Mouse (Mus musculus) G1E (cell line): ENCODE results near the gene Slc35e3. TPM values are rescaled to one million over a fixed set of nuclear protein-coding genes. Genes with fewer than 3 reads are reported as not detected.
"Not testable (repeated sequence)": the region's sequence is repeated elsewhere in the genome, so short reads cannot be mapped to it uniquely, and the experiment has no call there.

Experiments
- ATAC-seq: 2 replicates; pipeline ENCODE4 v1.8.0; 2016; ENCODE audit warnings: mild to moderate bottlenecking; ENCODE audit not compliant: insufficient number of reproducible peaks, poor library complexity, low FRiP score, severe bottlenecking; ENCODE audit errors: extremely low read depth
- DNase-seq: peaks from one replicate; pipeline ENCODE4 v3.0.0; 2012; ENCODE audit warnings: low spot score
- H3K27me3 ChIP-seq: 2 replicates; pipeline ENCODE4 v1.6.1; 2012; ENCODE audit warnings: mild to moderate bottlenecking, low read length, inconsistent platforms; ENCODE audit not compliant: insufficient read depth
- H3K36me3 ChIP-seq: replicated peaks from 2 replicates; pipeline ENCODE3; 2012; ENCODE audit warnings: mild to moderate bottlenecking, inconsistent platforms
- H3K4me1 ChIP-seq: 2 replicates; pipeline ENCODE4 v1.6.1; 2012; ENCODE audit warnings: low read depth, low read length, inconsistent platforms, mixed read lengths; ENCODE audit not compliant: insufficient read depth
- H3K4me3 ChIP-seq: 2 replicates; pipeline ENCODE4 v1.5.1; 2012; ENCODE audit warnings: low read depth, mild to moderate bottlenecking, inconsistent platforms, low read length, moderate library complexity, mixed read lengths
- H3K9me3 ChIP-seq: replicated peaks from 2 replicates; pipeline ENCODE4 v1.6.1; 2012; ENCODE audit warnings: inconsistent platforms
- CTCF ChIP-seq: IDR thresholded peaks from 2 replicates; pipeline ENCODE4 v1.5.1; 2012; ENCODE audit warnings: low read depth, low read length, inconsistent platforms, mixed read lengths
- GATA1 ChIP-seq: IDR thresholded peaks from 2 replicates; pipeline ENCODE4 v1.6.1; 2012; ENCODE audit warnings: borderline replicate concordance, low read length, inconsistent platforms, mixed read lengths
- GATA2 ChIP-seq: IDR thresholded peaks from 2 replicates; pipeline ENCODE4 v1.6.1; 2012; ENCODE audit warnings: low read depth, low read length, inconsistent platforms, borderline replicate concordance
- POLR2AphosphoS5 ChIP-seq: IDR thresholded peaks from 2 replicates; pipeline ENCODE4 v1.6.1; 2012; ENCODE audit warnings: low read depth, low read length, inconsistent platforms; ENCODE audit not compliant: insufficient replicate concordance
- TAL1 ChIP-seq: conservative IDR thresholded peaks from 2 replicates; pipeline ENCODE4 v1.6.1; 2012; ENCODE audit warnings: low read depth, low read length, inconsistent platforms, mixed read lengths
- polyA plus RNA-seq: library from polyadenylated mRNA; stranded (reverse); fragments of >175 nt; gene quantifications from 2 replicates; pipeline ENCODE4 v1.2.3, GENCODE M21; 2012
- total RNA-seq, 2 experiments: library from RNA; stranded (forward) in 1 of 2; stranded (reverse) in 1 of 2; fragments of 200-1000 nt in 1 of 2; fragments of >200 nt in 1 of 2; fragmentation: Nextera tagmentation in 1 of 2; gene quantifications; 2 replicates each; pipeline ENCODE4 v1.2.3; 2014 to 2017

Gene Slc35e3
- total and polyA plus RNA-seq, 3 experiments = 1.5 to 10.9 (median 3.5) TPM

DNA sequence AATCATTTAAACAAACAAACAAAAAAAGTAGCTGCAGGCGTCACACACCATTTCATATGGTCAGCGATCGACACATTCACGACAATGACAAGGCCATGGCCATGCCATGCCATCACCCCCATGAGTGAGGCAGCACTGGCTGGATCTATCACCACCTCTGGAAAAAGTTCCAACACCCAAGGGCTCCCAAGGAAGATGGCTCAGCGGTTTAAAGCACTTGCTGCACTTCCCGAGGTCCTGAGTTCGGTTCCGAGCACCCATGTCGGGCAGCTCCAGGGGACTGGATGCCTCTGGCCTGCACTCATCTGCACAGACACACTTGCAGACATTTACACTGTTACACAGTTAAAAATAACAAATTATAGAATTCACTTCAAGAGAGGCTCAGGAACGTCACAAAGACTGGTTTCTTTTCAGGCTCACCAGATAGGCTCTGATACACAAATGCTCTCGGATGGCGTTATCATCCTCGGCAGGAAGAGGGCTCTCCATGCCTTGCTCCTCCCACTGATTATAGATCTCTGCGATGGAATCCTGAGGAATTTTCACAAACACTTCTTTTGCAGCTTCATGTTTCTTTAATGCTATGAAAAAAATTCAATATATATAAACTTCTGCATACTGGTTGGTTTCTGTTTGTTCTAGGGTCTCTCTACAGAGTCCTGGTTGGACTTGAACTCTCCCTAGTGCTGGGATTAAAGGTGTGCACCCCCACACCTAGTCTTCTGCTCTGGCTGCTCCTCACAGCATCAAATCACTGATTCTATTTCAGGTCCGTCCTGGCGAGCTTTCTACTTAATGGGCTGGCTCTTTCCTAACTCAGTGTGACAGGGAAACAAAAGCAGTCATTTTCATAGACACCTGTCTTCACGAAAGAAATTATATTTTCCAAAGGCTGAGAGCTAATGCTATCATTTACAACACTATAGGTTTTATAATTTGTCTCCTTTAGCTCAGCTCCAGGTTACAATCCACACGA, 12.9 kb upstream of the Slc35e3 start:
- Histone ChIP-seq H3K36me3 (peaks cover 97% of the 10 kb centered on the region), H3K4me3 (no peak overlapping the region), H3K27me3 (no peaks in the 10 kb centered on the region), H3K4me1 (peaks cover 13% of the 10 kb centered on the region; the same call in 1 of the 2 replicates), H3K9me3 (no peaks in the 10 kb centered on the region)
- ATAC-seq = no peak; the same call in 1 of the 2 replicates
- no peak for DNase-seq
- TF ChIP-seq TAL1 (no peak), POLR2AphosphoS5 (no peak), CTCF (no peak), GATA2 (no peak), GATA1 (no peak)

DNA sequence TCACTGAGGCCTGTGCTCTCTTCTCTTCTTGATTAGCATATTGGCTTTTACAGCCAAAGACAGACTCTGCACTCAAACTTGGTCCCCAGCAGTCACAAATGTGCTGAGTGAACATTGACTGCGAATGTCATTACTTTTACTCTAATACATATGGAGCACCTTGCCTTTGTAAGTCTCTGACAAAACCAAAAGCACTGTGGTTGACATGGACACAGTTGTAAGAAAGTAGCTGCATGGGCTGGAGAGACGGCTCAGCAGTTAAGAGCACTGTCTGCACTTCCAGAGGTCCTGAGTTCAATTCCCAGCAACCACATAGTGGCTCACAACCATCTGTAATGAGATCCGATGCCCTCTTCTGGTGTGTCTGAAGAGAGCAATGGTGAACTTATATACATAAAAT, 12.2 kb upstream of the Slc35e3 start:
- DNase-seq, ATAC-seq, H3K9me3 ChIP-seq, H3K27me3 ChIP-seq, H3K4me3 ChIP-seq: not testable (repeated sequence)
- Histone ChIP-seq H3K4me1 (peaks cover 13% of the 10 kb centered on the region; the same call in 1 of the 2 replicates), H3K36me3 (peaks cover 93% of the 10 kb centered on the region)

DNA sequence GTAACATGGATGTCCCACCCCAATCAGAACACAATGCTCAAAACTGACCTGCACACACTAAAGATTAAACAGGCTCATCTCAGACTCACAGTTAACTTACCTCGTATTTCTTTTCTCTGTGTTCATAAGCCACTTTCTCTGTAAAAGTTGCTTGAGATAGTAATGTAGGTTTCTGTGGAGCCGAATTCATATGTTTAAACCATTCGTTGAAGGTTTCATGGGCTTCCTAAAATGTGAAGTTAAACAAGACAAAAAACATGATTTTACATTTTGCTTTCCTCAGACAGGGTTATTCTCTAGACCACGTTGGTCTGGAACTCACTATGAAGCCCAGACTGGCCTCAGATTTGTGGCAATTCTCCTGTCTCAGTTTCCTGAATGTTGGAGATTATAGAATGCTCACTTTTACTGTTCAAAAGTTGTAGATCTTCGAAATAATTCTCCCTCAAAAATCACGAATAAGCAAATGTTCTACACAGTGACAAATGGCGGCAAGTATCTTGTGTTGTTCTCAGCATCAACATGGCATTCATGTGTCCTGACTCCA, 11.7 kb upstream of the Slc35e3 start:
- no peak for TF ChIP-seq GATA2
- TF ChIP-seq TAL1 = no peak
- TF ChIP-seq POLR2AphosphoS5 = no peak
- TF ChIP-seq CTCF = no peak
- ATAC-seq = no peak
- no peaks in the 10 kb centered on the region for H3K9me3 ChIP-seq
- H3K4me1 ChIP-seq = peaks cover 11% of the 10 kb centered on the region; the same call in 1 of the 2 replicates
- no peak for DNase-seq
- H3K4me3 ChIP-seq = no peak overlapping the region
- H3K36me3 ChIP-seq = peaks cover 93% of the 10 kb centered on the region
- H3K27me3 ChIP-seq = no peaks in the 10 kb centered on the region

DNA sequence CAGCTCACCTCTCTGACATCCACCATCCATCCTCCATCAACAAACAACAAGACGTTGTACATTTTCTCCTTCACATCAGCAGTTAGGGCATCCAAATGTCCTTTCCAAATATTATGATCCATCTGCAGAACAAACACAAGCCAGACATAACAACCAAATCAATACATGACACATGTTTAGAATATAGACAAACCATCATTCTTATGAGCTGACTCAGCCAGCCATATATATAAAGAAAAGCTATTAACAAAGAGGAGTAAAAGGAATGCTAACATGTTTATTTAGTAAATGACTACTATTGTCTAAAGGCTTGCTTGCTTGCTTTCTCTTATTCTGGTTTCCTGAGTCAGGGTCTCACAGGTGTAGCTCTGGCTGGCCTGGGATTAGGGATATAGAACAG, 11.1 kb upstream of the Slc35e3 start:
- ATAC-seq (no peak), DNase-seq (no peak)
- Histone ChIP-seq H3K27me3 (no peaks in the 10 kb centered on the region), H3K9me3 (no peaks in the 10 kb centered on the region), H3K36me3 (peaks cover 93% of the 10 kb centered on the region), H3K4me1 (peaks cover 11% of the 10 kb centered on the region; the same call in 1 of the 2 replicates), H3K4me3 (no peak overlapping the region)
- TF ChIP-seq CTCF (no peak), TAL1 (no peak), GATA1 (no peak), GATA2 (no peak), POLR2AphosphoS5 (no peak)

DNA sequence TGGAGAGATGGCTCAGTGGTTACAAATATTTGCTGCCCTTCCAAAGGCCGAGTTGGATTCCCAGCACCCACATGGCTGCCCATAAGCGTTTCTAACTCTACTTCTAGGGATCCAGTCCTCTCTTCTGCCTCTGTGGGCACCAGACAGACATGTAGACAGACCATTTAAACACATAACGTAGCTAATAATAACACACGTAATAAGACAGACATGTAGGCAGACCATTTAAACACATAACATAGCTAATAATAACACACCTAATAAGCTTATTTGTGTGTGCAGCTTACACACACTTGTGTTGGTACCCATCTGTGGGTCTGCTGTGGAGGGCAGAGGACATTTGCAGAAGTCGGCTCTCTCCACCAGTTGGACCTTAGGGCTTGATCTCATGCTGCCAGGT, 10.6 kb upstream of the Slc35e3 start:
- TF ChIP-seq TAL1 (no peak), CTCF (no peak), GATA2 (no peak), POLR2AphosphoS5 (no peak)
- peaks cover 3% of the 10 kb centered on the region for H3K9me3 ChIP-seq
- H3K4me1 ChIP-seq = peaks cover 11% of the 10 kb centered on the region; the same call in 1 of the 2 replicates
- peaks cover 93% of the 10 kb centered on the region for H3K36me3 ChIP-seq
- no peak overlapping the region for H3K4me3 ChIP-seq
- no peak for DNase-seq
- no peaks in the 10 kb centered on the region for H3K27me3 ChIP-seq
- no peak for ATAC-seq

DNA sequence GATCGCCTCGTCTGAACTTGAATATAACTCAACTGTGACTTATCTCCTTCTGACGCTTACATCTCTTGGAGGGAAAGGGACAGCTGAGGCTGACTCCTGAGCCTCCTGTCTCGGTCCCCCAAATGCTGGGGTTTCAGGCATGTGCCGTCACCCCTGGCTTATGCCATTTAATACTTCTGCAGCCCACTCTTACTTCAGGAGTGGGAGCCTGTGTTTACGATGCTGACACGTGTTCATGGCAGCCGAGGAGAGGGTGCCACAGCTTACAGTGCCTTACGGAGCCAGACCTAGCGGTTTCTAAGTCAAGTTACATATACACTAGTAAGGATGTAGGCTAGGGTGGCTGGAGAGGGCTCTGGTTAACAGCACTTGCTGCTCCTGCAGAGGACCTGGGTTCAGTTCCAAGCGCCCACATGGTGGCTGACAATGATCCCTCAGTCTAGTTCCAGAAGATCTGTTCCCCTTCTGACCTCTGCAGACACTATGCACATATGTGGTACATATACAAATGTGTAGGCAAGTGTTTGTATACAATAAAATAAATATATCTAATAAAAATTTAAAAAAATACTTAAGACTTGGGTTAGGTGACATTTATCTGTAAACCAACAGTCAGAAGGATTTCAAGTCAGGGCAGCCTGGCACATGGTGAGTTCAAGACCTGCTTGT, 9.8 kb upstream of the Slc35e3 start:
- Histone ChIP-seq H3K4me1 (peaks cover 11% of the 10 kb centered on the region; the same call in 1 of the 2 replicates), H3K9me3 (peaks cover 11% of the 10 kb centered on the region), H3K27me3 (no peaks in the 10 kb centered on the region), H3K36me3 (peaks cover 93% of the 10 kb centered on the region), H3K4me3 (no peak overlapping the region)
- ATAC-seq (no peak), DNase-seq (no peak)
- no peak for TF ChIP-seq GATA2
- no peak for TF ChIP-seq TAL1
- TF ChIP-seq GATA1 = no peak
- no peak for TF ChIP-seq POLR2AphosphoS5
